Mouse (Mus musculus) erythroid progenitor cell, adult 5-6 weeks (primary cell): ENCODE measurements around the gene Cyb561. TPM values are rescaled to one million over a fixed set of nuclear protein-coding genes. Genes with fewer than 3 reads are reported as not detected.

Experiments
- total RNA-seq, 2 experiments: library from RNA; stranded (forward) in 1 of 2; stranded (reverse) in 1 of 2; fragments of 150-400 nt in 1 of 2; fragments of 186-747, 209-891 nt in 1 of 2; gene quantifications; 2 replicates each; pipeline versions ENCODE4 v1.2.3 to v1.2.4; 2015 to 2017; ENCODE audit warnings: low replicate concordance in 2 of 2

Gene Cyb561
- total RNA-seq, 2 experiments from 2014 or later = 3.4 TPM; not detected in 1

Other genes with a start within 250 kb of the Cyb561 start
- 1.8 and 2.1 TPM in 2 replicates for gene Ace, start 14.6 kb upstream of the Cyb561 start, total RNA-seq (2015; ENCODE audit: low replicate concordance)
- 1.1 and 1.2 TPM in 2 replicates for gene Ace, start 14.6 kb upstream of the Cyb561 start, total RNA-seq (2017; ENCODE audit: low replicate concordance)
- gene Ace3, start 41.3 kb upstream of the Cyb561 start, total RNA-seq (2015; ENCODE audit: low replicate concordance) = not detected in 2 replicates
- not detected in 2 replicates for gene Ace3, start 41.3 kb upstream of the Cyb561 start, total RNA-seq (2017; ENCODE audit: low replicate concordance)
- gene Kcnh6, start 54.8 kb upstream of the Cyb561 start, total RNA-seq (2015; ENCODE audit: low replicate concordance) = not detected in 2 replicates
- gene Kcnh6, start 54.8 kb upstream of the Cyb561 start, total RNA-seq (2017; ENCODE audit: low replicate concordance) = not detected in 2 replicates
- gene Dcaf7, start 83.5 kb upstream of the Cyb561 start, total RNA-seq (2015; ENCODE audit: low replicate concordance) = 25.2 and 28.1 TPM in 2 replicates
- 26.9 and 36.5 TPM in 2 replicates for gene Dcaf7, start 83.5 kb upstream of the Cyb561 start, total RNA-seq (2017; ENCODE audit: low replicate concordance)
- 5.9 TPM in 1 of 2 replicates, not detected in the other for gene Taco1, start 112.7 kb upstream of the Cyb561 start, total RNA-seq (2015; ENCODE audit: low replicate concordance)
- 4.1 and 6.8 TPM in 2 replicates for gene Taco1, start 112.7 kb upstream of the Cyb561 start, total RNA-seq (2017; ENCODE audit: low replicate concordance)
- 9.6 and 11.5 TPM in 2 replicates for gene Map3k3, start 131.3 kb upstream of the Cyb561 start, total RNA-seq (2015; ENCODE audit: low replicate concordance)
- gene Map3k3, start 131.3 kb upstream of the Cyb561 start, total RNA-seq (2017; ENCODE audit: low replicate concordance) = 5.7 and 6.2 TPM in 2 replicates
- gene Gm10840, start 207.5 kb upstream of the Cyb561 start, total RNA-seq (2015; ENCODE audit: low replicate concordance) = not detected in 2 replicates
- not detected in 2 replicates for gene Gm10840, start 207.5 kb upstream of the Cyb561 start, total RNA-seq (2017; ENCODE audit: low replicate concordance)
- gene Limd2, start 207.5 kb upstream of the Cyb561 start, total RNA-seq (2015; ENCODE audit: low replicate concordance) = 35.7 and 49.0 TPM in 2 replicates
- gene Limd2, start 207.5 kb upstream of the Cyb561 start, total RNA-seq (2017; ENCODE audit: low replicate concordance) = 4.8 and 8.7 TPM in 2 replicates
- gene Strada, start 248.8 kb upstream of the Cyb561 start, total RNA-seq (2015; ENCODE audit: low replicate concordance) = 14.1 and 16.3 TPM in 2 replicates
- 6.4 and 12.3 TPM in 2 replicates for gene Strada, start 248.8 kb upstream of the Cyb561 start, total RNA-seq (2017; ENCODE audit: low replicate concordance)